Mouse (Mus musculus) neural tube, embryonic 11.5 days (tissue): Measurements from ENCODE around the gene Uhrf1bp1. TPM values are rescaled to one million over a fixed set of nuclear protein-coding genes. Genes with fewer than 3 reads are reported as not detected.

Experiments used
- ATAC-seq: fragments of 200-750 bp; cut with Nextera tagmentation; 2 replicates; pipeline ENCODE4 v1.8.0; 2017; ENCODE audit warnings: moderate number of reproducible peaks, mild to moderate bottlenecking, moderate TSS enrichment, moderate library complexity; ENCODE audit not compliant: insufficient read depth, low FRiP score, low TSS enrichment
- DNase-seq: peaks from one replicate; pipeline ENCODE4 v3.0.0-alpha.2; 2015; ENCODE audit warnings: low spot score
- H3K27ac ChIP-seq: fragments of 300-500 bp; sonication (generic); 2 replicates; pipeline ENCODE4 v1.5.1; 2014; ENCODE audit warnings: low read depth, mild to moderate bottlenecking, low read length
- H3K27me3 ChIP-seq: fragments of 300-500 bp; sonication (generic); 2 replicates; pipeline ENCODE4 v1.6.1; 2014; ENCODE audit warnings: mild to moderate bottlenecking, low read length, mixed read lengths; ENCODE audit not compliant: control insufficient read depth, insufficient read depth
- H3K36me3 ChIP-seq: fragments of 300-500 bp; sonication (generic); 2 replicates; pipeline ENCODE4 v1.6.1; 2014; ENCODE audit warnings: mild to moderate bottlenecking, low read length, moderate library complexity, mixed read lengths; ENCODE audit not compliant: control insufficient read depth, insufficient read depth
- H3K4me1 ChIP-seq: fragments of 300-500 bp; sonication (generic); 2 replicates; pipeline ENCODE4 v1.6.1; 2014; ENCODE audit warnings: low read length, mixed read lengths; ENCODE audit not compliant: control insufficient read depth, insufficient read depth
- H3K4me2 ChIP-seq: fragments of 300-500 bp; sonication (generic); 2 replicates; pipeline ENCODE4 v1.6.1; 2014; ENCODE audit warnings: low read depth, mild to moderate bottlenecking, moderate library complexity
- H3K4me3 ChIP-seq: fragments of 300-500 bp; sonication (generic); 2 replicates; pipeline ENCODE4 v1.5.1; 2014; ENCODE audit warnings: low read depth, low read length
- H3K9ac ChIP-seq: fragments of 300-500 bp; sonication (generic); 2 replicates; pipeline ENCODE4 v1.6.1; 2014; ENCODE audit warnings: mild to moderate bottlenecking, low read length
- H3K9me3 ChIP-seq: fragments of 300-500 bp; sonication (generic); 2 replicates; pipeline ENCODE4 v1.6.1; 2016; ENCODE audit warnings: low read length; ENCODE audit not compliant: control insufficient read depth
- WGBS: fragments of 180-500 bp; shearing (Covaris S2); extraction: QIAGEN DNeasy Blood & Tissue Kit; methylation state at CpG from one replicate; pipeline ENCODE4 v1.1.7; 2014; 5-methylcytosine and 5-hydroxymethylcytosine counted together
- polyA plus RNA-seq: library from polyadenylated mRNA; unstranded; fragments of >200 nt; fragmentation: Nextera tagmentation; extraction: Ambion mirVana; gene quantifications from 2 replicates; pipeline ENCODE4 v1.2.1, GENCODE M21; 2014

The Uhrf1bp1 gene
- polyA plus RNA-seq, 1 experiment from 2014 or later: 7.6 TPM

- no peak overlapping the region for H3K4me3 ChIP-seq
- no peaks in the 10 kb centered on the region for H3K36me3 ChIP-seq
- no peaks in the 10 kb centered on the region for H3K4me1 ChIP-seq
- H3K27me3 ChIP-seq: no peaks in the 10 kb centered on the region
- ATAC-seq (no peak), DNase-seq (no peak)
- WGBS: 89% methylated on average over 2 of the region's 2 CpGs
- no peaks in the 10 kb centered on the region for H3K9me3 ChIP-seq
- no peak overlapping the region for H3K9ac ChIP-seq
- no peak overlapping the region for H3K27ac ChIP-seq
- H3K4me2 ChIP-seq: no peak overlapping the region
Observed at GRCm38 (mm10) chr17:27947155-27947554, 90.9 kb downstream of the Uhrf1bp1 start.

Other genes starting within 250 kb of the Uhrf1bp1 start
- gene Nudt3, start 232.9 kb upstream of the Uhrf1bp1 start, polyA plus RNA-seq: 41.8 and 49.3 TPM in 2 replicates
- not detected in 2 replicates for gene RPS10-NUDT3, start 221.2 kb upstream of the Uhrf1bp1 start, polyA plus RNA-seq
- gene Rps10, start 219.8 kb upstream of the Uhrf1bp1 start, polyA plus RNA-seq: 695 and 722 TPM in 2 replicates
- 4.3 and 5.4 TPM in 2 replicates for gene Pacsin1, start 200.9 kb upstream of the Uhrf1bp1 start, polyA plus RNA-seq
- gene Spdef, start 127.5 kb upstream of the Uhrf1bp1 start, polyA plus RNA-seq: not detected in 2 replicates
- 12.6 and 14.1 TPM in 2 replicates for gene D17Wsu92e, start 35.8 kb upstream of the Uhrf1bp1 start, polyA plus RNA-seq
- 350 and 368 TPM in 2 replicates for gene Snrpc, start 18.3 kb upstream of the Uhrf1bp1 start, polyA plus RNA-seq
- gene Anks1, start 52.9 kb downstream of the Uhrf1bp1 start, polyA plus RNA-seq: 43.1 and 46.9 TPM in 2 replicates
- gene Taf11, start 53.4 kb downstream of the Uhrf1bp1 start, polyA plus RNA-seq: 76.1 and 83.6 TPM in 2 replicates
- 0.69 and 0.76 TPM in 2 replicates for gene Tcp11, start 224.2 kb downstream of the Uhrf1bp1 start, polyA plus RNA-seq